Mouse (Mus musculus): ENCODE results near the gene Mff. TPM values are rescaled to one million over a fixed set of nuclear protein-coding genes. Genes with fewer than 3 reads are reported as not detected.

The Mff gene
- total RNA-seq, 2 experiments from 2014 or later: 259 to 282 TPM

DNA sequence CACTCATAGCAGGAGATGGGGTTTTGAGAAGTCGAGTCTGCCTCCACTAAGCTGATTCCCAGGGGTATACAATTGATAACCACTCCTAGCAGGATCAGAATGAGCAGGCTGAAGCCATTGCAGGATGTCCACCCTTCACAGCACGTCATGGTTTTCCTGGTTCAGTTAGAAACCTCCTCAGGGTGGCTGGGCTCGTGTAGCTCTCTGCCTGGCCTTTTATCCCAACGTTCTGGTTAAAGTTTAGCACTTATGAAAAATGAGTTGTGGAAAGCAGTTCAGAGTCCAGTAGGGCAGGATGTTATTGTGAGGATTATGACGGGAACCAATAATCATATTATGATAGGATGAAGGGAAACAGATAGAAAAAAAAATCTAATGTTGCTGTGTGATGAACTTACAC is 43.6 kb downstream of the Mff start, which contains the start of gene Tm4sf20:
Tm4sf20 (minus strand) TSS at position 193 of the 400 bp plus-strand sequence.
- intact Hi-C loops (cut with DNase I): no loop called here
- no peak for DNase-seq (ENCODE audit: low spot score in 2 of 2)

DNA sequence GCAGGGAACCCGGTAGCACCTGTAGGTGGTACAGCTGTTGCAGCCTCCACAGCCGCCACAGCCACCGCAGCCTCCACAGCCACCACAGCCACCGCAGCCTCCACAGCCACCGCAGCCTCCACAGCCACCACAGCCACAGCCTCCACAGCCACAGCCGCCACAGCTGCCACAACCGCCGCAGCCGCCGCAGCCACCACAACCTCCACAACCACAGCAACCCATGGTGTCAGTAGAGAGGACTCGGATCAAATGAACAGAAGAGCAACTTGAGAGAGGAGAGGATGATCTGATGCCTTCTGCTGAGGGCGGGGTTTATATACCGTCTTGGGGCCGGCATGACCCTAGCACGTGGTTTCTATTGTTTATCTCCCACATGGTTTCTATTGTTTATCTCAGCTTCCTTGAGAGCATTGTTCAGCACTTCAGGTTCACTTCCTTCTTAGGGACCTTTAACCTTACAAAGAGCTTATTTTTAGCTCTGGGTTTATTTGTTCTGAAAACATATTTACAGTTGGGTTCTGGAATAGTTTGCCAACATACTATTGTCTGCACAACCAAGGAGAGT is 46.4 kb downstream of the Mff start, which contains the start of gene Gm47791:
Gm47791 (minus strand) TSS at position 222 of the 565 bp plus-strand sequence.
- DNase-seq (ENCODE audit: low spot score in 2 of 2): no peak
- intact Hi-C loops (cut with DNase I): no loop called here

DNA sequence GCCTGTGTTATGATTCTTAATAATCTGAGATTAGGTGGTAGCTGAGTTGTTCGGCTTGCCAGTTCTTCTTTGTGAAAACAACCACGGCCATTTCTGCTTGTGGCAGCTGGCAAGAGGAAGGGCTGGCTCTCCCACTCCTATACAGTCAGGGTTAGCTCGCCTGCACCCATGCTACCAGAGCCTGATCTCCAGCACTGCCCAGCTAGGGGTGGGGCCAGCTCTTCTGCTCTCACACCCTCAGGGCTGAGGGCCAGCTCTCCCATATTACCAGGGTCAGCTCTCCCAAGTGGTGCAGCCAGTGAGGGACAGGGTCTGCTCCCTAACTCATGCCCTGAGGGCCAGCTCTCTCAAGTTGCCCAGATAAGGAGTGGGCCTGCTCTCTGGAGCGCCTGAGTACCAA is 47.7 kb downstream of the Mff start:
- intact Hi-C loops (cut with DNase I): no loop called here
- DNase-seq (ENCODE audit: low spot score in 2 of 2): no peak

DNA sequence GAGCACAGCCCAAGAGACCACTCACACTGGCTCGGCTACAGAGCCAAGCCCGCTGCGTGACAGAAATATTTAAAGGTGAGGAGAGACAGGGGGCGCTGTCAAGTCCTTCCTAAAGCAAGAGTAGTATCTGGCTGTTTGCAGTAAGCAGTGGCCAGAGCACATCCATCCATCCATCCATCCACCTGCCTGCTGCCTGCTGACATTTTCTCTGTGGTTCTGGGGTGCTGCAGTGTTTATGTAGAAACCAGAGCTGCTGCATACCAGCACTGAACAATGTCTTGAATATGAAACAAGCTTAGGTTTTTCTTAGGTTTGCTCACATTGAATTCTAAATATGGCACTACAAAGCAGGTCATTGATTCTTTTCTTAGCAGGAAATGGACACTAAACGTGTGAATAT is 48.5 kb downstream of the Mff start:
- intact Hi-C loops (cut with DNase I): no loop called here
- no peak for DNase-seq (ENCODE audit: low spot score in 2 of 2)

- no peak for DNase-seq (ENCODE audit: low spot score in 2 of 2)
- intact Hi-C loops (cut with DNase I): no loop called here
These were observed 50.6 kb downstream of the Mff start for GRCm38 (mm10) chr1:82775293-82775692.

DNA sequence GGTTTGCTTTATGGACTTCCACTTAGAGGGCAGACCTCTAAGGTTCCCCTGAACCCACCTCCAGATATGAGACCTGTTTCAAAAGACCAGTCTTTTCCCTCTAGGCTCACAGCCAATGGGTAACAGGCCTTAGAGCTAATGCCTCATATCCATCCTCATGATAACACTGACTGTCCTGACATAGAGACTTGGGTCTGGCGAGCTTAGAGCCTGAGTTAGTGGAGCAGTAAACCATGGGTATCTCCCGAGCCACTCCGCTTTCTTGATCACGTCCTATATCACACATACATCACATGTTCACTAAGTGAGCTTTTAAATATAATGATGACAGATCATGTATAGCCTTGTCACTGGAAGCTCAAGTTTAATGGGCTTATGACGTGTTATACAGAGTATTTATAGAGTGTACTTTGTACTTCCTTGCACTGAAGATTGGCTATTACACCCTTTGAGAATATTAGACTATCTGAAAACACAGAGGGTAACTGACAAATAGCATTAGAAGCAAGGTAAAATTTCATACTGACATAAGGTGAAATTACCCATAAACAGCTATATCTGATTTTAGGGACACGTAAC is 54.8 kb downstream of the Mff start:
- DNase-seq (ENCODE audit: low spot score in 2 of 2): no peak
- intact Hi-C loops (cut with DNase I): no loop called here

- intact Hi-C loops (cut with DNase I): loop anchor here (10.0 kb wide), 2 partner anchors 131 to 229 kb away; partner anchors contain the start of gene A030005L19Rik
These were observed 58.9 kb downstream of the Mff start for GRCm38 (mm10) chr1:82783559-82783958.

GRCm38 (mm10) chr1:82785546-82785945 is 60.9 kb downstream of the Mff start:
- intact Hi-C loops (cut with DNase I): loop anchor here (5.0 to 10.0 kb wide), 4 partner anchors 52 to 402 kb away; partner anchors contain the start of genes A030005L19Rik and Agfg1

More at GRCm38 (mm10) chr1:82783559-82783958, 58.9 kb downstream of the Mff start:
- no peak for DNase-seq (ENCODE audit: low spot score in 2 of 2)

DNA sequence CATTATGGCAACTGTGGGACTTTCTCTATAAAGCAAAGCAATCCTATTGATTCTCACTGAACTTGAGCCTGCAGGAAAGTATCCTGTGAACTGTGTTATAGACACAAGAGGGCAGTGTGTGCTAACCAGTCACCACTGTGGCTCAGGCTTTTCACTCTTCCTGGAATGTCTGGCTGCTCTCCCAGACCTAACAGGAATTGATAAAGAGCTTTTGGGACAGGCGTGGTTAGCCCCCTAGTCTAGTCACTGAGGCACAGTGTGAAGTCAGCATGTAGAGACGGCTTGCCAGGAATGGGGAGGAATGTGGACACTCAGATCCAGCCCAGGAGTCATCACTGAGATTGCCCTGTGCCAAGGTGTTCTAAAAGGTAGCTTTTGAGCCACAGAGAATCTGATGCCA is 62.7 kb downstream of the Mff start:
- intact Hi-C loops (cut with DNase I): loop anchor here (2.0 to 10.0 kb wide), 6 partner anchors 50 to 400 kb away; partner anchors contain the start of genes A030005L19Rik and Agfg1

More at GRCm38 (mm10) chr1:82785546-82785945, 60.9 kb downstream of the Mff start:
- no peak for DNase-seq (ENCODE audit: low spot score in 2 of 2)

GRCm38 (mm10) chr1:82788070-82788469 is 63.4 kb downstream of the Mff start:
- intact Hi-C loops (cut with DNase I): loop anchor here (5.0 to 10.0 kb wide), 4 partner anchors 49 to 399 kb away; partner anchors contain the start of genes A030005L19Rik and Agfg1
- DNase-seq (ENCODE audit: low spot score in 2 of 2): no peak

More for the DNA sequence above, 62.7 kb downstream of the Mff start:
- peak; percentile 39 to 49 for DNase-seq (ENCODE audit: low spot score in 2 of 2)

DNA sequence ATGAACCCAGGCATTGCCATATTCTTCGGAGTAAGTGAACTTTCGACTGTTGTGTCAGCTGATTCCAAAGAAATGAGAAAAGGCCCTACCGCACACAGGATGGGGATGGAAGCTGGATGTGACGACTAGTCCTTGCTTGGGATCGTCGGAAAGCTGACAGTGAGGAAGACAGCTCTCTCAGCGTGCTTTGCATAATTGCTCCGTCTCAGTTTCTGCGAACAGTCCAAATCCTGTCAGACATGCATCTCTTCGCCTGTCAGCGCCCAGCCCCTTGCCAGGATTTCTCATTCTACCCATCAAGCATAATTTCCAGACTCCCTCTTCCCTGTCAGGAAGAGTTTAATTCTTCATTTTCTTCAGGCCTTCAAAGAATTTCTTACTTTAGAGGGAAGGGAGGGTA is 66.4 kb downstream of the Mff start:
- intact Hi-C loops (cut with DNase I): no loop called here
- DNase-seq (ENCODE audit: low spot score in 2 of 2): no peak

GRCm38 (mm10) chr1:82792238-82792637 is 67.5 kb downstream of the Mff start:
- intact Hi-C loops (cut with DNase I): no loop called here
- DNase-seq (ENCODE audit: low spot score in 2 of 2): no peak

DNA sequence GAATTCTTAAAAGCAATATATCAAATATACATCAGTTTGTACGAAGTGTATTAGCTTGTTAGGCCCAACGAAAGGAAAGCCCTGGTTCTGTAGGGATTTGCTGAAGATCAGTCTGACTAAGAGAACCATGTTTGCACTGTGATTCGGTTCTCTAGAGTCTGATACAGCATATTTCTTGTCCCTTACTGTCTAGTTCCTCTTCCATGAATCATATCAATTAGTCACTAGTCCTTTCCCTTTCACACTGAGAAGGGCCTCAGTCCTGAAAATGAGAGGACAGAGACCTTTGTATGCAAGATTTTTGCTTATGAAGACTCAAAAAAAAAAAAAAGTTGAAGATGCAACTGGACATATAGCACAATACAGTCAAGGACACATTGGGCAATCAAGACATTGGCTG is 68.4 kb downstream of the Mff start:
- intact Hi-C loops (cut with DNase I): no loop called here
- no peak for DNase-seq (ENCODE audit: low spot score in 2 of 2)

- intact Hi-C loops (cut with DNase I): no loop called here
- peak; percentile 43 to 44 for DNase-seq (ENCODE audit: low spot score in 2 of 2)
These were observed 69.3 kb downstream of the Mff start for GRCm38 (mm10) chr1:82793986-82794385.

DNA sequence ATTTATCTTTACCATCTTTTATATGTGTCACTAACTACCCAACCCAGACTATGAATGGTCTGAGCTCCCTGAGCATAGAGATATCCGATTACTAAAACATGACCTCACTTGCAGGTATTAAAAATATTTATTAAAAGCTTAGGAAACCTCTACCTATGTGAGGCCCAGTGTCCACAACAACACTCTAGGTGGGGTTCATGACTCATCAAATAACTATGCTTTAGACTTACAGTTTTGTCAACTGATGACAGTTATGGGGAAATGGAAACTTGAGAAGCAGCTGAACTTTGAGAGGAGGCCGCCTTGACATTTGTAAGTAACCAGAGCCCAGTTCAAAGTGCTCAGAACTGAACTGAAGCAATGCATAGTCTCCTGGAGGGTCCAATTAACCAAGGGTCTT is 70.5 kb downstream of the Mff start:
- no peak for DNase-seq (ENCODE audit: low spot score in 2 of 2)
- intact Hi-C loops (cut with DNase I): no loop called here

GRCm38 (mm10) chr1:82795702-82796443 is 71.2 kb downstream of the Mff start:
- intact Hi-C loops (cut with DNase I): no loop called here
- DNase-seq (ENCODE audit: low spot score in 2 of 2): no peak

DNA sequence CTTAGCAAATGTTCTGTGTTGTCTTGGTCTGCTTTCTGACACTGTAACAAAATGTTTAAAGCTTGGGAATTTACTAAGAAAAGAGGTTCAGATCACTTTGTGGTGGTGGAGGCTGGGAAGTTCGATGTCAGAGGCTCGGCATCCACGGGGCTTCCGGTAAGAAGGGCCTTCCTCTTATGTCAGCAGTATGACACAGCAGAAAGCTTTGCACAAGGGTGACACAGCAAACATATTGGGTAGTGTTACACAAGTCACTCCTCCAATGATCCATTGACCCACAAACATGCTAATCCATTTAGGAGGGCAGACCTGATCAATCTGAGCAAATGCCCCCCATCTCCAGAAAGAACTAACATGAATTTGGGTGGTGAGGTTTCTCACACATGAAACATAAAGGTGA is 72.4 kb downstream of the Mff start:
- intact Hi-C loops (cut with DNase I): no loop called here

DNA sequence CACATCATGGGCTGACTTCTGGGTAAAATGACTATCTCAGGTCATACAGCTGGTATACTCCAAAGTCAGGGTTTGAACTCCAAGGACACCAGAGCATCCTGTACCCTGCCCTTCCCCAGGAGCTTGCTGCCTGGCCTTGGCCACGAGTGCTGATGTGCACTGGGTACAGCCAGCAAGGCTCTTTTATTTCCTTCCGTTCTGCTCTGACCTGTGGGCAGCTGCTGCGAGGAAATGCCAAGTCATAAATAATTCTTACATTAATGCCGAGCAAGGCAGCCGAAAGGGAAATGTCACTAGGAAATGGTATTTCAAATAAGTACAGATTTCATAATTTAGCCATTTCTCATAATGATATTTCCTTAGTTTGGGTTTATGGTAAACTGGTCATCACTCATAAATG is 73.6 kb downstream of the Mff start:
- DNase-seq (ENCODE audit: low spot score in 2 of 2): no peak
- intact Hi-C loops (cut with DNase I): no loop called here

More for the DNA sequence above, 72.4 kb downstream of the Mff start:
- no peak for DNase-seq (ENCODE audit: low spot score in 2 of 2)

DNA sequence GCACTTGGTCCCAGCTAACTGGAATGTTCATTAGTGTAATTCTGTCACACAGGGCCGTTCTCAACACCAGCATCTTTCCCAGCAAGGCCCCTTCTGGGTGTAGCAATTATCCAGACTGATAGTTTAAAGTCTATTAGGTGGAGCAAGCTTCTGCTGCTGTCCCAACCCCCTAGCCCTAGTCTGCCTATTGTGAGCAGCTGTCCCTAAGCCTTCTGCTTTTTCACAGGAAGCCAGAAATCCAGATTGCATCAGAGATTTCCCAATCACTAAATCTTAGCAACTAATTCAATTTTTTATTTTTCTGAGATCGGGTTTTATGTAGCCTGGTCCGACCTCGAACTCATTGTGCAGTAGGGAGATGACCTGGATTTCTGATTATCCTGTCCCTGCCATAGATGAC is 74.2 kb downstream of the Mff start:
- no peak for DNase-seq (ENCODE audit: low spot score in 2 of 2)
- intact Hi-C loops (cut with DNase I): no loop called here

DNA sequence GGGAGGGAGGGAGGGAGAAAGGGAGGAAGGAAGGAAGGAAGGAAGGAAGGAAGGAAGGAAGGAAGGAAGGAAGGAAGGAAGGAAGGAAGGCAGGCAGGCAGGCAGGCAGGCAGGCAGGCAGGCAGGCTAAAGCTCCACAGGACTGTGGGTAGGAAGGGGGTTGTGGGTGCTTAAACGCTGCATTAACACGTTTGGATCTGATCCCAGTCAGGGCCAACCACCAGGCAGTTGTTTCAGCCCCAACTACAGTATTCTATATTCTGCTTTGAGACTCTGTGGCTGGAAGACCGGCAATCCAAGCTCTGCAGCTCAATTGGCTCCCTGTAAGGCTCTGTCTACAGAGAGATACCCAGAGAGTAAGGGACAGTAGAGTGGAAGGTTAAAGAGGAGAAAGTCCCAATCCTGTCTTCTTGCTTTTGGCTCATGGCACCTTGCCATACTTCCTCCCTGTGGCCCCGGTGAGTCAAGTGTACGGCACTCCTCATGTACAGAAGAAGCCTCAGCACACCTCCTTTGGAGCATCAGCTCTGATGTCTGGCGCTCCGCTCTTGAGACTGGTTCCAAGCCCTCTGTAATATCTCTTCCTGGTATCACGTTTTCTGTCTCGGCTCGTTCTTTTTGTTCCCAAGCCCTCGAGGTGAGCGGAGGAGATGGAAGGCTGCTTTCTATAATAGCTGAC is 76.6 kb downstream of the Mff start:
- peak in 1 of 2 experiments; percentile 13 for DNase-seq (ENCODE audit: low spot score in 2 of 2)
- intact Hi-C loops (cut with DNase I): loop anchor here (5.0 kb wide), 1 partner anchor 36 kb away; the partner anchor contains the start of gene Agfg1

Measured in left cerebral cortex, postnatal 36 days (tissue).